Mouse (Mus musculus) ES-E14 (cell line): ENCODE results near the gene Col24a1.

Source experiments
- CHD2 ChIP-seq: IDR thresholded peaks from 2 replicates; pipeline ENCODE4 v1.6.1; 2014; ENCODE audit warnings: mild to moderate bottlenecking, low read depth, low read length, inconsistent platforms
- HCFC1 ChIP-seq: IDR thresholded peaks from 2 replicates; pipeline ENCODE4 v1.6.1; 2012; ENCODE audit warnings: low read length, inconsistent platforms, borderline replicate concordance; ENCODE audit not compliant: insufficient read depth
- MAFK ChIP-seq: IDR thresholded peaks from 2 replicates; pipeline ENCODE4 v1.6.1; 2014; ENCODE audit warnings: mild to moderate bottlenecking, low read depth, low read length, inconsistent platforms; ENCODE audit not compliant: insufficient read depth
- ZC3H11A ChIP-seq: IDR thresholded peaks from 2 replicates; pipeline ENCODE4 v1.6.1; 2012; ENCODE audit warnings: low read depth, mild to moderate bottlenecking, inconsistent platforms, low read length, borderline replicate concordance
- ZNF384 ChIP-seq: IDR thresholded peaks from 2 replicates; pipeline ENCODE4 v1.6.1; 2012; ENCODE audit warnings: low read depth, low read length, inconsistent platforms

DNA sequence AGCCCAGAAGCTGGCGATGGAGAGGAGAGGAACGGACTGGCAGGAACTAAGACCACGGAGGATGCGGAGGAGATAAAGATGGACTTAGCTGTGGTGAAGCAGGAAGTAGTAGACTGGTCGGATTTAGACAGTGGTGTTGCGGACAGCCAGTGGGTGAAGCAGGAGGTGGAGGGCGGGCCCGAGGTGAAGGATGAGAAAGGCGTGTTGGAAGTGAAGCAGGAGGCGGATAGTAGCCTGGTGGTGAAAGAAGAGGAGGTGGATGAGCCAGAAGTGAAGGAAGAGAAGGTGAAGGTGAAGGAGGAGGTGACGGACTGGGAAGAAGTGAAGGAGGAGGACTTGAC is 284.2 kb downstream of the Col24a1 start:
- TF ChIP-seq MAFK (no peak), HCFC1 (no peak), ZC3H11A (no peak), ZNF384 (no peak), CHD2 (no peak)
